Mouse (Mus musculus) testis, adult 2 months (tissue): ENCODE data around the gene Thsd7b. TPM values are rescaled to one million over a fixed set of nuclear protein-coding genes. Genes with fewer than 3 reads are reported as not detected.

Experiments used
- H3K27ac ChIP-seq: fragments of 200-500 bp; 2 replicates; pipeline ENCODE4 v1.5.1; 2012; ENCODE audit warnings: low read depth, low read length; ENCODE audit not compliant: control insufficient read depth, insufficient read depth
- H3K27me3 ChIP-seq: fragments of 200-500 bp; 2 replicates; pipeline ENCODE4 v1.6.1; 2012; ENCODE audit warnings: mild to moderate bottlenecking, low read length, moderate library complexity; ENCODE audit not compliant: control insufficient read depth, insufficient read depth
- H3K36me3 ChIP-seq: fragments of 200-500 bp; 2 replicates; pipeline ENCODE4 v1.6.1; 2012; ENCODE audit warnings: mild to moderate bottlenecking, low read length; ENCODE audit not compliant: control insufficient read depth, insufficient read depth
- H3K4me1 ChIP-seq: fragments of 200-500 bp; 2 replicates; pipeline ENCODE4 v1.6.1; 2012; ENCODE audit warnings: low read length; ENCODE audit not compliant: control insufficient read depth, insufficient read depth
- H3K4me3 ChIP-seq: fragments of 200-500 bp; 2 replicates; pipeline ENCODE4 v1.5.1; 2012; ENCODE audit warnings: low read depth, mild to moderate bottlenecking, low read length, moderate library complexity, mixed read lengths; ENCODE audit not compliant: control insufficient read depth
- CTCF ChIP-seq: fragments of 200-500 bp; IDR thresholded peaks from 2 replicates; pipeline ENCODE4 v1.5.1; 2012; ENCODE audit warnings: low read depth, mild to moderate bottlenecking, inconsistent platforms, low read length, moderate library complexity; ENCODE audit not compliant: control insufficient read depth, insufficient read depth, insufficient replicate concordance
- POLR2A ChIP-seq: fragments of 200-500 bp; IDR thresholded peaks from 2 replicates; pipeline ENCODE4 v1.6.1; 2012; ENCODE audit warnings: low read depth, mild to moderate bottlenecking, inconsistent platforms, low read length, moderate library complexity; ENCODE audit not compliant: control insufficient read depth
- polyA plus RNA-seq: library from polyadenylated mRNA; depleted of rRNA; stranded (reverse); fragments of >200 nt; gene quantifications from 2 replicates; pipeline ENCODE4 v1.2.3, GENCODE M21; 2012

Gene Thsd7b
- polyA plus RNA-seq, 1 experiment, result 9.7 TPM

DNA sequence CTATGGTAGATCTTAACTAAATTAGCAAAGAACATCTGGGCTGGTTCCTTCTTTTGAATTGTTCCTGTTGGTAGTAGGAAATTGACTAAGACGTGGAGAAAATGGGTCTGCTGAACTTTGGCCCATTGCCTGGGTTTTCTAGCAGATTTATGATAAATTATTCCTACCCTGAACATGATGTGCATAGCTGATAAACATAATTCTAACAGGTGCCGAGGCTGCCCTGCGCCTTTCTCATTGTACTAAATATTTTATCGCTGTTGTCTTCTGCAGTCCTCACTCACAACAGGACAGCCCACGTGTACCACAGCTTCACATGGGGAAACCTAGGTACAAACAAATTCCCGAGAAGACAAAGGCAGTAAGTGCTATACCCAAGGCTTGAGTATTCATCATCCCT lies 83.5 kb downstream of the Thsd7b start:
- H3K27ac ChIP-seq, result no peak overlapping the region
- H3K27me3 ChIP-seq, result no peaks in the 10 kb centered on the region
- H3K4me1 ChIP-seq, result no peaks in the 10 kb centered on the region
- TF ChIP-seq CTCF (no peak), POLR2A (no peak)
- H3K36me3 ChIP-seq, result no peaks in the 10 kb centered on the region
- no peak overlapping the region for H3K4me3 ChIP-seq

GRCm38 (mm10) chr1:129357378-129357777 lies 84.3 kb downstream of the Thsd7b start:
- Histone ChIP-seq H3K27ac (no peak overlapping the region), H3K36me3 (no peaks in the 10 kb centered on the region), H3K27me3 (no peaks in the 10 kb centered on the region), H3K4me1 (no peaks in the 10 kb centered on the region), H3K4me3 (no peak overlapping the region)
- TF ChIP-seq CTCF (no peak), POLR2A (no peak)

- Histone ChIP-seq H3K36me3 (no peaks in the 10 kb centered on the region), H3K27me3 (no peaks in the 10 kb centered on the region), H3K4me1 (no peaks in the 10 kb centered on the region), H3K4me3 (no peak overlapping the region), H3K27ac (no peak overlapping the region)
- TF ChIP-seq CTCF, result no peak
- TF ChIP-seq POLR2A, result no peak
Measured at GRCm38 (mm10) chr1:129363368-129363767, 90.3 kb downstream of the Thsd7b start.

DNA sequence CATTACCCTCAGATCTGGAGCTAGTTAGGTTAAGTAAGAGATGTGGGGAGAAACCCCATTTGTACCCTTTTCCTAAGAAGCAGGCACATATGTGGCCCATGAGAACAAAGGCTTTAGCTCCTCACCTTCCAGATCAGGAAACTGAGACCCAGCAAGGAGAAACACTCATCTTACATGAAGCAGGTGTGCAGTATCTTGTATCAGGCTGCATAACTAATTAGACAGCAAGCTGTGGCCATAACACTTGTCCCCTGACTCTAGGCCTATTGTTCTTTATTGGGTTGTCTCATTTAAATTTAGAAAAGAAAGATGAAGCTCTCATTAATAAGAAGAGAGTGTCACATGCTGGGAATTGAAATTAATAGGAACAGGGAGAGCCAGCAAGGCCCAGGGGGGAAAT lies 91.7 kb downstream of the Thsd7b start:
- no peak for TF ChIP-seq CTCF
- no peak for TF ChIP-seq POLR2A
- Histone ChIP-seq H3K27ac (no peak overlapping the region), H3K27me3 (no peaks in the 10 kb centered on the region), H3K4me1 (no peaks in the 10 kb centered on the region), H3K36me3 (no peaks in the 10 kb centered on the region), H3K4me3 (no peak overlapping the region)

- H3K27ac ChIP-seq, result no peak overlapping the region
- H3K4me3 ChIP-seq, result no peak overlapping the region
- no peaks in the 10 kb centered on the region for H3K4me1 ChIP-seq
- H3K36me3 ChIP-seq, result no peaks in the 10 kb centered on the region
- no peak for TF ChIP-seq POLR2A
- no peak for TF ChIP-seq CTCF
- no peaks in the 10 kb centered on the region for H3K27me3 ChIP-seq
Measured at GRCm38 (mm10) chr1:129365590-129365989, 92.5 kb downstream of the Thsd7b start.

GRCm38 (mm10) chr1:129386479-129386878 lies 113.4 kb downstream of the Thsd7b start:
- H3K4me3 ChIP-seq, result no peak overlapping the region
- H3K27me3 ChIP-seq, result no peaks in the 10 kb centered on the region
- no peak overlapping the region for H3K27ac ChIP-seq
- no peaks in the 10 kb centered on the region for H3K4me1 ChIP-seq
- no peaks in the 10 kb centered on the region for H3K36me3 ChIP-seq
- no peak for TF ChIP-seq CTCF
- TF ChIP-seq POLR2A, result no peak

DNA sequence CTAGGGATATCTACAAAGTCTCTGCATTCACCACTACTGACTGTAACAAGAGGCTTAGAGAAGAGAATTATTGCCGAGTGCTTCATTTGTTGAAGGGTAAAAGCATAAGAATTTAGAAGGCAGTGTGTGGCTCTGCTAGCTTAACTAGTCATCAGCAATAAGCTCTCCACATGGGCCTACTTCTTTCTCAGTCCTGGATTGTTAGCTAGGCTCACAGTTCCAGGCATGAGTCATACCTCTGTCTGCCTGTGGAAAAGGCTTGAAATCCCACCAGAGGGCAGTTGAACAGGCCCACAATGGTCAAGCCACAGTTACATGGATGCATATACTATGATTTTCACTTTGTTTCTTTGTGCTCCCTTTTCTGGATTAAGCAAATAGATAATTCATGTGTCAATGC lies 138.5 kb downstream of the Thsd7b start:
- no peak overlapping the region for H3K4me3 ChIP-seq
- H3K27me3 ChIP-seq, result no peaks in the 10 kb centered on the region
- H3K4me1 ChIP-seq, result no peaks in the 10 kb centered on the region
- no peak overlapping the region for H3K27ac ChIP-seq
- TF ChIP-seq CTCF (no peak), POLR2A (no peak)
- no peaks in the 10 kb centered on the region for H3K36me3 ChIP-seq

GRCm38 (mm10) chr1:129421581-129421980 lies 148.5 kb downstream of the Thsd7b start:
- TF ChIP-seq POLR2A (no peak), CTCF (no peak)
- no peaks in the 10 kb centered on the region for H3K27me3 ChIP-seq
- H3K36me3 ChIP-seq, result no peaks in the 10 kb centered on the region
- H3K4me3 ChIP-seq, result no peak overlapping the region
- no peak overlapping the region for H3K27ac ChIP-seq
- no peaks in the 10 kb centered on the region for H3K4me1 ChIP-seq
